Mouse (Mus musculus) splenic B cell, adult 2 months (primary cell): ENCODE results near the gene Ppfibp2.

Source experiments
- DNase-seq: peaks from one replicate; pipeline ENCODE4 v3.0.0-alpha.2; 2011; ENCODE audit warnings: low read depth, low spot score
- H3K27me3 ChIP-seq: 2 replicates; pipeline ENCODE4 v1.6.1; 2012; ENCODE audit warnings: mild to moderate bottlenecking, low read length, moderate library complexity, mixed read lengths; ENCODE audit not compliant: control insufficient read depth, poor library complexity, insufficient read depth, severe bottlenecking
- H3K36me3 ChIP-seq: 2 replicates; pipeline ENCODE4 v1.6.1; 2012; ENCODE audit warnings: mild to moderate bottlenecking, low read length, moderate library complexity, mixed read lengths; ENCODE audit not compliant: control insufficient read depth, poor library complexity, insufficient read depth, severe bottlenecking

Gene Ppfibp2

GRCm38 (mm10) chr7:107664063-107665056 is 69.4 kb downstream of the Ppfibp2 start:
- DNase-seq, result peak; percentile 44
- H3K36me3 ChIP-seq, result no peaks in the 10 kb centered on the region
- H3K27me3 ChIP-seq, result no peaks in the 10 kb centered on the region

GRCm38 (mm10) chr7:107665221-107665585 is 70.2 kb downstream of the Ppfibp2 start:
- H3K27me3 ChIP-seq, result no peaks in the 10 kb centered on the region
- no peaks in the 10 kb centered on the region for H3K36me3 ChIP-seq
- DNase-seq, result no peak

- DNase-seq, result no peak
- Histone ChIP-seq H3K27me3 (no peaks in the 10 kb centered on the region), H3K36me3 (no peaks in the 10 kb centered on the region)
These were observed 70.7 kb downstream of the Ppfibp2 start for GRCm38 (mm10) chr7:107665586-107666261.

GRCm38 (mm10) chr7:107666262-107666902 is 71.4 kb downstream of the Ppfibp2 start:
- no peak for DNase-seq
- H3K36me3 ChIP-seq, result no peaks in the 10 kb centered on the region
- no peaks in the 10 kb centered on the region for H3K27me3 ChIP-seq

GRCm38 (mm10) chr7:107668514-107668913 is 73.5 kb downstream of the Ppfibp2 start:
- Histone ChIP-seq H3K27me3 (no peaks in the 10 kb centered on the region), H3K36me3 (no peaks in the 10 kb centered on the region)
- peak; percentile 73 for DNase-seq

- Histone ChIP-seq H3K27me3 (no peaks in the 10 kb centered on the region; the same call in 1 of the 2 replicates), H3K36me3 (no peaks in the 10 kb centered on the region)
- no peak for DNase-seq
These were observed 80.2 kb downstream of the Ppfibp2 start for GRCm38 (mm10) chr7:107675224-107675623.

GRCm38 (mm10) chr7:107680151-107680852 is 85.3 kb downstream of the Ppfibp2 start:
- no peak for DNase-seq
- no peaks in the 10 kb centered on the region for H3K36me3 ChIP-seq
- H3K27me3 ChIP-seq, result no peaks in the 10 kb centered on the region

- no peaks in the 10 kb centered on the region for H3K27me3 ChIP-seq
- DNase-seq, result no peak
These were observed 86.3 kb downstream of the Ppfibp2 start for GRCm38 (mm10) chr7:107681306-107681705.

GRCm38 (mm10) chr7:107683162-107683561 is 88.2 kb downstream of the Ppfibp2 start:
- DNase-seq, result no peak
- no peaks in the 10 kb centered on the region for H3K27me3 ChIP-seq
- H3K36me3 ChIP-seq, result no peaks in the 10 kb centered on the region

More at GRCm38 (mm10) chr7:107681306-107681705, 86.3 kb downstream of the Ppfibp2 start:
- no peaks in the 10 kb centered on the region for H3K36me3 ChIP-seq

GRCm38 (mm10) chr7:107683622-107684021 is 88.6 kb downstream of the Ppfibp2 start:
- Histone ChIP-seq H3K27me3 (no peaks in the 10 kb centered on the region), H3K36me3 (no peaks in the 10 kb centered on the region)
- peak; percentile 48 for DNase-seq

GRCm38 (mm10) chr7:107685238-107685954 is 90.4 kb downstream of the Ppfibp2 start:
- Histone ChIP-seq H3K36me3 (no peaks in the 10 kb centered on the region), H3K27me3 (no peaks in the 10 kb centered on the region)
- DNase-seq, result no peak

GRCm38 (mm10) chr7:107685955-107686285 is 90.9 kb downstream of the Ppfibp2 start:
- no peaks in the 10 kb centered on the region for H3K27me3 ChIP-seq
- DNase-seq, result no peak
- H3K36me3 ChIP-seq, result no peaks in the 10 kb centered on the region

GRCm38 (mm10) chr7:107687412-107687811 is 92.4 kb downstream of the Ppfibp2 start:
- no peak for DNase-seq
- H3K27me3 ChIP-seq, result no peaks in the 10 kb centered on the region
- H3K36me3 ChIP-seq, result no peaks in the 10 kb centered on the region

GRCm38 (mm10) chr7:107688040-107688439 is 93.0 kb downstream of the Ppfibp2 start:
- H3K36me3 ChIP-seq, result no peaks in the 10 kb centered on the region
- no peaks in the 10 kb centered on the region for H3K27me3 ChIP-seq
- no peak for DNase-seq
